Mouse (Mus musculus) urinary bladder, postnatal 14 days (tissue): ENCODE measurements around the gene Dnlz.

Experiments used
- DNase-seq: peaks from one replicate; pipeline ENCODE4 v3.0.0; 2021; ENCODE audit warnings: low spot score

Dnlz gene

GRCm38 (mm10) chr2:26357484-26357883 lies 5.6 kb upstream of the Dnlz start:
- peak; percentile 31 for DNase-seq

GRCm38 (mm10) chr2:26356678-26357077 lies 4.8 kb upstream of the Dnlz start:
- no peak for DNase-seq

- DNase-seq = no peak
These were observed 4.3 kb upstream of the Dnlz start for GRCm38 (mm10) chr2:26356231-26356630.

- no peak for DNase-seq
These were observed 2.5 kb upstream of the Dnlz start for GRCm38 (mm10) chr2:26354401-26354800.

GRCm38 (mm10) chr2:26353066-26353980 lies 1.4 kb upstream of the Dnlz start:
- DNase-seq = no peak

- peak; percentile 29 for DNase-seq
These were observed 491 bp upstream of the Dnlz start for GRCm38 (mm10) chr2:26352291-26352910.

GRCm38 (mm10) chr2:26348241-26348640 lies 3.7 kb downstream of the Dnlz start:
- no peak for DNase-seq

GRCm38 (mm10) chr2:26342609-26343490 lies 9.1 kb downstream of the Dnlz start:
- DNase-seq = no peak

GRCm38 (mm10) chr2:26342044-26342443 lies 9.9 kb downstream of the Dnlz start:
- peak; percentile 61 for DNase-seq

- DNase-seq = no peak
These were observed 10.4 kb downstream of the Dnlz start for GRCm38 (mm10) chr2:26341510-26341981.

- DNase-seq = no peak
These were observed 12.7 kb downstream of the Dnlz start for GRCm38 (mm10) chr2:26339204-26339551.

- no peak for DNase-seq
These were observed 13.4 kb downstream of the Dnlz start for GRCm38 (mm10) chr2:26338302-26339203.

GRCm38 (mm10) chr2:26330702-26331101 lies 21.2 kb downstream of the Dnlz start:
- no peak for DNase-seq

- DNase-seq = no peak
These were observed 21.8 kb downstream of the Dnlz start for GRCm38 (mm10) chr2:26330056-26330468.

- DNase-seq = no peak
These were observed 22.5 kb downstream of the Dnlz start for GRCm38 (mm10) chr2:26329402-26329801.

GRCm38 (mm10) chr2:26327852-26328251 lies 24.1 kb downstream of the Dnlz start:
- DNase-seq = no peak

- peak; percentile 65 for DNase-seq
These were observed 26.3 kb downstream of the Dnlz start for GRCm38 (mm10) chr2:26325386-26326181.

GRCm38 (mm10) chr2:26324917-26325316 lies 27.0 kb downstream of the Dnlz start:
- peak; percentile 37 for DNase-seq

GRCm38 (mm10) chr2:26323589-26324325 lies 28.2 kb downstream of the Dnlz start:
- DNase-seq = no peak
